Mouse (Mus musculus) neural tube, embryonic 14.5 days (tissue): Measurements from ENCODE around the gene Dock2. TPM values are rescaled to one million over a fixed set of nuclear protein-coding genes. Genes with fewer than 3 reads are reported as not detected.

Experiments used
- ATAC-seq: fragments of 200-750 bp; cut with Nextera tagmentation; 2 replicates; pipeline ENCODE4 v1.8.0; 2017; ENCODE audit warnings: low read depth, mild to moderate bottlenecking, moderate TSS enrichment, moderate library complexity
- H3K27ac ChIP-seq: fragments of 300-500 bp; sonication (generic); 2 replicates; pipeline ENCODE4 v1.5.1; 2014; ENCODE audit warnings: low read depth, mild to moderate bottlenecking, control low read depth, low read length, moderate library complexity, mixed read lengths
- H3K27me3 ChIP-seq: fragments of 300-500 bp; sonication (generic); 2 replicates; pipeline ENCODE4 v1.6.1; 2014; ENCODE audit warnings: low read length; ENCODE audit not compliant: control insufficient read depth, insufficient read depth
- H3K36me3 ChIP-seq: fragments of 300-500 bp; sonication (generic); 2 replicates; pipeline ENCODE4 v1.6.1; 2014; ENCODE audit warnings: low read length, mixed read lengths; ENCODE audit not compliant: control insufficient read depth, insufficient read depth
- H3K4me1 ChIP-seq: fragments of 300-500 bp; sonication (generic); 2 replicates; pipeline ENCODE4 v1.6.1; 2014; ENCODE audit warnings: low read length; ENCODE audit not compliant: control insufficient read depth, insufficient read depth
- H3K4me2 ChIP-seq: fragments of 300-500 bp; sonication (generic); 2 replicates; pipeline ENCODE4 v1.6.1; 2014; ENCODE audit warnings: mild to moderate bottlenecking, low read depth, low read length, control low read depth
- H3K4me3 ChIP-seq: fragments of 300-500 bp; sonication (generic); 2 replicates; pipeline ENCODE4 v1.5.1; 2014; ENCODE audit warnings: low read depth, low read length, control low read depth, mixed read lengths
- H3K9ac ChIP-seq: fragments of 300-500 bp; sonication (generic); replicated peaks from 2 replicates; pipeline ENCODE4 v1.6.1; 2014; ENCODE audit warnings: low read depth, mild to moderate bottlenecking, control low read depth, low read length, mixed read lengths
- H3K9me3 ChIP-seq: fragments of 300-500 bp; sonication (generic); 2 replicates; pipeline ENCODE4 v1.6.1; 2016; ENCODE audit warnings: low read length; ENCODE audit not compliant: control insufficient read depth
- WGBS: fragments of 180-500 bp; shearing (Covaris S2); extraction: QIAGEN DNeasy Blood & Tissue Kit; methylation state at CpG from one replicate; pipeline ENCODE4 v1.1.7; 2014; 5-methylcytosine and 5-hydroxymethylcytosine counted together
- polyA plus RNA-seq: library from polyadenylated mRNA; unstranded; fragments of >200 nt; fragmentation: Nextera tagmentation; extraction: Ambion mirVana; gene quantifications from 2 replicates; pipeline ENCODE4 v1.2.1, GENCODE M21; 2014

Dock2 gene
- polyA plus RNA-seq, 1 experiment from 2014 or later = 0.83 TPM

GRCm38 (mm10) chr11:34349453-34350056 lies 434.1 kb downstream of the Dock2 start:
- no peaks in the 10 kb centered on the region for H3K36me3 ChIP-seq
- no peaks in the 10 kb centered on the region for H3K9me3 ChIP-seq
- H3K4me3 ChIP-seq = no peak overlapping the region
- WGBS = 57% methylated on average over 10 of the region's 10 CpGs
- no peak for ATAC-seq
- no peaks in the 10 kb centered on the region for H3K27me3 ChIP-seq
- no peak overlapping the region for H3K9ac ChIP-seq
- H3K4me1 ChIP-seq = peaks cover 2% of the 10 kb centered on the region; the same call in 1 of the 2 replicates
- H3K4me2 ChIP-seq = no peak overlapping the region
- H3K27ac ChIP-seq = no peak overlapping the region

- H3K27me3 ChIP-seq = no peaks in the 10 kb centered on the region
- peak; percentile 38; the same call in 1 of the 2 replicates for ATAC-seq
- 34% methylated on average over 4 of the region's 4 CpGs for WGBS
- H3K4me1 ChIP-seq = peaks cover 13% of the 10 kb centered on the region; the same call in 1 of the 2 replicates
- H3K9ac ChIP-seq = no peak overlapping the region
- H3K4me2 ChIP-seq = no peak overlapping the region
- H3K27ac ChIP-seq = no peak overlapping the region
- H3K4me3 ChIP-seq = no peak overlapping the region
- no peaks in the 10 kb centered on the region for H3K36me3 ChIP-seq
- H3K9me3 ChIP-seq = no peaks in the 10 kb centered on the region
Measured at GRCm38 (mm10) chr11:34348287-34348918, 435.3 kb downstream of the Dock2 start.

- ATAC-seq = peak; percentile 79
- peak overlapping the region; percentile 62 for H3K27ac ChIP-seq
Measured at GRCm38 (mm10) chr11:34344310-34344709, 439.4 kb downstream of the Dock2 start.

GRCm38 (mm10) chr11:34343742-34344307 lies 439.9 kb downstream of the Dock2 start:
- no peak overlapping the region for H3K4me2 ChIP-seq
- 22% methylated on average over 4 of the region's 4 CpGs for WGBS
- H3K9me3 ChIP-seq = no peaks in the 10 kb centered on the region
- H3K4me1 ChIP-seq = peaks cover 18% of the 10 kb centered on the region
- no peak overlapping the region for H3K9ac ChIP-seq
- H3K36me3 ChIP-seq = no peaks in the 10 kb centered on the region
- peak overlapping the region; percentile 62 for H3K27ac ChIP-seq
- no peaks in the 10 kb centered on the region for H3K27me3 ChIP-seq
- peak; percentile 71 for ATAC-seq
- no peak overlapping the region for H3K4me3 ChIP-seq

More at GRCm38 (mm10) chr11:34344310-34344709, 439.4 kb downstream of the Dock2 start:
- Histone ChIP-seq H3K9me3 (no peaks in the 10 kb centered on the region), H3K9ac (no peak overlapping the region), H3K36me3 (no peaks in the 10 kb centered on the region), H3K27me3 (no peaks in the 10 kb centered on the region), H3K4me2 (no peak overlapping the region), H3K4me3 (no peak overlapping the region), H3K4me1 (peaks cover 18% of the 10 kb centered on the region)
- 25% methylated on average over 5 of the region's 5 CpGs for WGBS

- H3K4me2 ChIP-seq = no peak overlapping the region
- no peak overlapping the region for H3K4me3 ChIP-seq
- WGBS = 77% methylated on average over 5 of the region's 5 CpGs
- H3K4me1 ChIP-seq = peaks cover 18% of the 10 kb centered on the region
- ATAC-seq = no peak
- no peak overlapping the region for H3K9ac ChIP-seq
- H3K36me3 ChIP-seq = no peaks in the 10 kb centered on the region
- no peaks in the 10 kb centered on the region for H3K9me3 ChIP-seq
- H3K27me3 ChIP-seq = no peaks in the 10 kb centered on the region
- no peak overlapping the region for H3K27ac ChIP-seq
Measured at GRCm38 (mm10) chr11:34339693-34340092, 444.0 kb downstream of the Dock2 start.

GRCm38 (mm10) chr11:34337907-34338306 lies 445.8 kb downstream of the Dock2 start:
- Histone ChIP-seq H3K27ac (no peak overlapping the region), H3K4me3 (no peak overlapping the region), H3K4me2 (no peak overlapping the region), H3K9me3 (no peaks in the 10 kb centered on the region), H3K27me3 (no peaks in the 10 kb centered on the region), H3K9ac (no peak overlapping the region), H3K36me3 (no peaks in the 10 kb centered on the region), H3K4me1 (peaks cover 5% of the 10 kb centered on the region)
- 67% methylated on average over 1 of the region's 1 CpGs for WGBS
- ATAC-seq = no peak

GRCm38 (mm10) chr11:34332344-34333031 lies 451.2 kb downstream of the Dock2 start:
- Histone ChIP-seq H3K27ac (no peak overlapping the region), H3K27me3 (no peaks in the 10 kb centered on the region), H3K36me3 (no peaks in the 10 kb centered on the region), H3K4me1 (no peaks in the 10 kb centered on the region), H3K4me2 (no peak overlapping the region), H3K4me3 (no peak overlapping the region), H3K9ac (no peak overlapping the region), H3K9me3 (no peaks in the 10 kb centered on the region)
- WGBS = 27% methylated on average over 7 of the region's 7 CpGs
- no peak for ATAC-seq

GRCm38 (mm10) chr11:34323664-34324063 lies 460.0 kb downstream of the Dock2 start:
- no peak overlapping the region for H3K27ac ChIP-seq
- H3K9me3 ChIP-seq = no peaks in the 10 kb centered on the region
- no peaks in the 10 kb centered on the region for H3K4me1 ChIP-seq
- no peak overlapping the region for H3K4me2 ChIP-seq
- no peak for ATAC-seq
- no peaks in the 10 kb centered on the region for H3K36me3 ChIP-seq
- no peak overlapping the region for H3K4me3 ChIP-seq
- H3K9ac ChIP-seq = no peak overlapping the region
- WGBS = 83% methylated on average over 8 of the region's 8 CpGs
- no peaks in the 10 kb centered on the region for H3K27me3 ChIP-seq

- Histone ChIP-seq H3K4me3 (no peak overlapping the region), H3K27me3 (no peaks in the 10 kb centered on the region), H3K27ac (no peak overlapping the region), H3K9ac (no peak overlapping the region), H3K9me3 (no peaks in the 10 kb centered on the region), H3K36me3 (no peaks in the 10 kb centered on the region), H3K4me2 (no peak overlapping the region), H3K4me1 (peaks cover 5% of the 10 kb centered on the region; the same call in 1 of the 2 replicates)
- no peak for ATAC-seq
- 80% methylated on average over 1 of the region's 1 CpGs for WGBS
Measured at GRCm38 (mm10) chr11:34319282-34319681, 464.4 kb downstream of the Dock2 start.
